Mouse (Mus musculus) embryonic fibroblast, embryonic 13.5 days (primary cell): ENCODE results near the gene 3110018I06Rik.

Experiments used
- CTCF ChIP-seq: IDR thresholded peaks from 2 replicates; pipeline ENCODE4 v1.5.1; 2011; ENCODE audit warnings: mild to moderate bottlenecking, control low read depth, low read length, moderate library complexity, borderline replicate concordance; ENCODE audit not compliant: insufficient read depth
- POLR2A ChIP-seq: IDR thresholded peaks from 2 replicates; pipeline ENCODE4 v1.6.1; 2011; ENCODE audit warnings: low read depth, mild to moderate bottlenecking, control low read depth, low read length, moderate library complexity

DNA sequence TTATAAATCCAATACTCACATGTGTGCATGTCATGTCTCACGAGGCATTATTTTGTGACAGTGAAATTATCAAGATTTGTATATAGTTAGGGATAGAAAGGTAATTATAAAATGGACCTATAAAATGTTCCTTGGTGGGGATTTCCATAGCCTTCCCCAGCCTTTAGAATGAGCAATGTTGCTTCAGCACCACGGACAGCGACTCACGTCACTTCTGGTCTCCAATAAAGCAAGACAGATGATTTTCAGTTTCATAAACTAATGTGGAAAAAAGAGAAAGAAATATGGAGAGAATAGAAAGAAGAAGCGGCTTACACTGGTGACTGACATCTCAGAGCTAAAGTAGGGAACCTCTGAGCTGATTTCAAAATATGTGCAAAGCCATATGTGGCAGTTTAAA, 23.7 kb upstream of the 3110018I06Rik start:
- TF ChIP-seq CTCF (no peak), POLR2A (no peak)
